Mouse (Mus musculus): ENCODE data around the gene Nedd9. TPM values are rescaled to one million over a fixed set of nuclear protein-coding genes. Genes with fewer than 3 reads are reported as not detected.
A peak's percentile ranks its signal among the peaks of the same experiment; 100 is the strongest.

The Nedd9 gene
- polyA plus RNA-seq, 1 experiment, result 65.6 TPM

DNA sequence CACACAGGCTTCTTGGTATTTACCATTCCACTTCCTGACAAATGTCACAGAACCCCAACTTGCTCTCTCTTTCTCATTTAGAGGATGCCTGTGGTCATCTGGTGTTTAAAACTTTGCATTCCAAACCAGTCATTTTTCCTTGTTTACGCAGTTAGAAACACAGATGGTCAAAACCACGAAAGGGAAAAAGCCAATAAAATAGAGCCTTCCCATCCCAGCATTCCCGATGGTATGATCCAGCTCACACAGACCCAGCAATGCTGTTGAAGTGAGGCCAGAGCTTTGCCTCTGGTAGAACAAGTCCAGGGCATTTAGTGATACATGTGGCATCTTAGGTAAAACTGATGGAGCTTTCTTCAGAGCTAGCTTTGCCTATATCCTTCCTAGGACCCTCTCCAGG, 165.7 kb downstream of the Nedd9 start:
- Histone ChIP-seq H3K27ac (ENCODE audit: insufficient read depth, low read length) (peak overlapping the region; percentile 82), H3K4me1 (ENCODE audit: control insufficient read depth, insufficient read depth, low read length) (peaks cover 8% of the 10 kb centered on the region), H3K4me3 (ENCODE audit: insufficient read depth, low read length) (no peak overlapping the region)
- 0 out of 2 replicates have a peak, but pooled peaks have one; percentile 20 for TF ChIP-seq POLR2A (IDR thresholded peaks at IDR 0.05; ENCODE audit: low read depth, low read length)
- no peak for TF ChIP-seq CTCF (IDR thresholded peaks at IDR 0.05; ENCODE audit: borderline replicate concordance, insufficient read depth, low read length)

DNA sequence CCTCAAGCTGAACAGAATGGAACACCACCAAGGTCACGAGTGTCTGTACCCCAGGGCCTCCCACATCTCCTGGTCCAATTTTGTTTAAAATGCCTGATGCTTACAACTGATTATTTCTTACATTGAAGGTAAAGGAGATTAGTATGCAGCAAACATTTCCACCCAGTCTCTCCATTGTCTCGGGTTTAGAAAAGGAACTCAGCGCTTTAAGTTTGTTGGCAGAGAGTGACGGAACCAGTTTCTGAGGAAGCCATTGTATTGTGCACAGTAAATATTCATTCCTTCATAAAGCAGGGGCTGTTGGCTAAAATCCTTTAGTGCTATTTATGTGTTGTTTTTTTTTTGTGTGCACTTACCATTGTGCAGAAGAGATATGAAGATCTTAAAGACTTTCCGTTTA, 166.4 kb downstream of the Nedd9 start:
- TF ChIP-seq CTCF (IDR thresholded peaks at IDR 0.05; ENCODE audit: borderline replicate concordance, insufficient read depth, low read length) (no peak), POLR2A (IDR thresholded peaks at IDR 0.05; ENCODE audit: low read depth, low read length) (no peak)
- peak overlapping the region; percentile 38 for H3K27ac ChIP-seq (ENCODE audit: insufficient read depth, low read length)
- H3K4me1 ChIP-seq (ENCODE audit: control insufficient read depth, insufficient read depth, low read length), result peaks cover 8% of the 10 kb centered on the region
- H3K4me3 ChIP-seq (ENCODE audit: insufficient read depth, low read length), result no peak overlapping the region

DNA sequence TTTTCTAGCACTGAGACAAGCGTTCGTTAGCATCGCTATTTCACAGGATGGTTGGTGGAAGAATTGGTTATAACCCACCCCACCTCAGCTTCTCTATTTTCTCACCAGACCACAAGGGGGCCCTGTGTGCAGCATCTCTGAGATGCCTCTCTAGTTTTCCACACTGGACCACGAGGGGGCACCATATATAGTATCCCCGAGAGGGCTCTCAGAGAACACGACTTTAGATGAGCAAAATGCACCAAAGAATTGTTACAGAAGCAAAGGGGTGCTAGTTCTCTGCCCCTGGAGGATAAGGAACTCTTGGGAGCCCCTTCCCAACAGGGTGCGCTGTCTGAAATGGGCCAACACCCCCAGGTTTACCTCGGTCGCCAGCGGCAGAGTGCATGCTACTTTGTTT, 184.4 kb downstream of the Nedd9 start:
- no peak overlapping the region for H3K4me3 ChIP-seq (ENCODE audit: insufficient read depth, low read length)
- H3K27ac ChIP-seq (ENCODE audit: insufficient read depth, low read length), result no peak overlapping the region
- no peaks in the 10 kb centered on the region for H3K4me1 ChIP-seq (ENCODE audit: control insufficient read depth, insufficient read depth, low read length)
- TF ChIP-seq POLR2A (IDR thresholded peaks at IDR 0.05; ENCODE audit: low read depth, low read length) (no peak), CTCF (IDR thresholded peaks at IDR 0.05; ENCODE audit: borderline replicate concordance, insufficient read depth, low read length) (no peak)

DNA sequence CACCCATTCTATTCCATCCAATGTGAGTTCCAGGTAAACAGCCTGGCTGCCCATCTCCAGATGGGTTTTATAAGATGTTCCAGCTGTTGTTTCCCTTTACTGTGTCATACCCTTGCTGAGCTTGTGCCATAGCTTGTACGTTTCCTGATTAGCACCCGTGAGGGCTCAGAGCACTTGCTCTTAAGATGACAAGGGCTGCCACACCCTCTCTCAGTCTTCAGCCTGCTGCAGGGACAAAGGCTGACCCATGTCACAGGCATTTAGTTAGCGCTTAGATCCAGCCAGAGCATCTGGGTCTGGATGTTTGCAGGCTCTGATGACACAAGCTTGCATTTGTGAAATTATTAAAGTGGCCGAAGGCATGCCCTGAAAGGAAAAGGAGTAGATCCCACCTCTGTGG, 187.1 kb downstream of the Nedd9 start:
- TF ChIP-seq POLR2A (IDR thresholded peaks at IDR 0.05; ENCODE audit: low read depth, low read length) (no peak), CTCF (IDR thresholded peaks at IDR 0.05; ENCODE audit: borderline replicate concordance, insufficient read depth, low read length) (no peak)
- Histone ChIP-seq H3K4me3 (ENCODE audit: insufficient read depth, low read length) (no peak overlapping the region), H3K4me1 (ENCODE audit: control insufficient read depth, insufficient read depth, low read length) (no peaks in the 10 kb centered on the region), H3K27ac (ENCODE audit: insufficient read depth, low read length) (no peak overlapping the region)

DNA sequence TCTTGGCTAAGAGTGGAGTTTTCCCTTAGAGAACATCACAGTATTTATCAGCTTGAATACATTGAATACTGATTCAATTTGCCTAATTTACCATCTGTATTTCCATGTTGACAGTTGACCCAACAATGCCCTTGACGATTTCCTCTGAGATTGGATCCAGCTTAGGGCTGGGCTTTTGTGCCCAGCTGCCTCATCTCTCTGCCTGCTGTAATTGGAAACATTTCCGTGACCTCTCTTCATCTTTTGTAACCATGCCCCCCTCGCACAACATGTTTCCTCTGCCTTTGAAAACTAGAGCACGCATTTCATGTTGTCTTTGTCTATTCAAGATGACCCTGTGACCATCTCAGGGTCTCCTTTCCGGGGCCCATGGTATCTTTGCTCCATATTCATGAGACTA, 188.2 kb downstream of the Nedd9 start:
- Histone ChIP-seq H3K4me3 (ENCODE audit: insufficient read depth, low read length) (no peak overlapping the region), H3K4me1 (ENCODE audit: control insufficient read depth, insufficient read depth, low read length) (no peaks in the 10 kb centered on the region), H3K27ac (ENCODE audit: insufficient read depth, low read length) (no peak overlapping the region)
- TF ChIP-seq CTCF (IDR thresholded peaks at IDR 0.05; ENCODE audit: borderline replicate concordance, insufficient read depth, low read length), result no peak
- TF ChIP-seq POLR2A (IDR thresholded peaks at IDR 0.05; ENCODE audit: low read depth, low read length), result no peak

DNA sequence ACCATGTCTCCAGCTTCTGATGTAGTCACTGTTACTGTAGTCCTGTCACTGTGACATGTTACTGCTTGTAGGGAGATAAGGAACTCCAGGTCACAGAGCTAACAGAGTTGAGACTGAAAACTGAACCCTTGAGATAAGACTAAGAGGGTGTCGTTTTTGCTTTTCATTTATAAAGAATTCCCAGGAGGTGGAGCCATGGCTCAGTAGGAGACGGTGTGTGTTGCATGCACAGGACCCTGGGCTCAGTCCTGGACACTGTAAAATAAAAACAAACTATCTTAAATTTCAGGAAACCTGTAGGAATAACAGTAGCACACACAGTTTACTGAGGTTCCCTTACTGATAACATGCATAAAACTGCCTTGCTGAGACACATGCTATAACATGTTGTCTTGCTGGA, 188.6 kb downstream of the Nedd9 start:
- no peak overlapping the region for H3K4me3 ChIP-seq (ENCODE audit: insufficient read depth, low read length)
- TF ChIP-seq CTCF (IDR thresholded peaks at IDR 0.05; ENCODE audit: borderline replicate concordance, insufficient read depth, low read length), result no peak
- TF ChIP-seq POLR2A (IDR thresholded peaks at IDR 0.05; ENCODE audit: low read depth, low read length), result no peak
- no peak overlapping the region for H3K27ac ChIP-seq (ENCODE audit: insufficient read depth, low read length)
- H3K4me1 ChIP-seq (ENCODE audit: control insufficient read depth, insufficient read depth, low read length), result no peaks in the 10 kb centered on the region

DNA sequence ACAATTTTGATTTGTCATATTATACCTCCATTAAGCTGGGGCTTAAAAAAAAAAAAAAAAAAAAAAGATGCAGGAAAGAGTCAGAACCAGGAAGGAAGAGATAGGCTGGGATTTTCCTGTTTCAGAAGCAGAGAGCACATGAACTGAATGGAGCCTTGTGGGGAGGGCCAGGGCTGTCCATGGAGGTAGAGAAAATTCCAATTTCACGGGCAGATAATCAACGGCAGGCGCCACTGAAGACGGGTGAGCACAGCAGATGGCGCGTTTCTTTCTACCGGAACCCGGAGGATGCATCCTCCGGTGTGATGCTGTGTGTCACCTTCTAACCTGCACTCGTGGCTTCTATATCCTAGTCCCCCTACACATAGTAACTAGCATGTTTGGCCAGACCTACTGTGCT, 190.8 kb downstream of the Nedd9 start:
- Histone ChIP-seq H3K4me1 (ENCODE audit: control insufficient read depth, insufficient read depth, low read length) (no peaks in the 10 kb centered on the region), H3K27ac (ENCODE audit: insufficient read depth, low read length) (no peak overlapping the region), H3K4me3 (ENCODE audit: insufficient read depth, low read length) (no peak overlapping the region)
- no peak for TF ChIP-seq CTCF (IDR thresholded peaks at IDR 0.05; ENCODE audit: borderline replicate concordance, insufficient read depth, low read length)
- TF ChIP-seq POLR2A (IDR thresholded peaks at IDR 0.05; ENCODE audit: low read depth, low read length), result no peak

DNA sequence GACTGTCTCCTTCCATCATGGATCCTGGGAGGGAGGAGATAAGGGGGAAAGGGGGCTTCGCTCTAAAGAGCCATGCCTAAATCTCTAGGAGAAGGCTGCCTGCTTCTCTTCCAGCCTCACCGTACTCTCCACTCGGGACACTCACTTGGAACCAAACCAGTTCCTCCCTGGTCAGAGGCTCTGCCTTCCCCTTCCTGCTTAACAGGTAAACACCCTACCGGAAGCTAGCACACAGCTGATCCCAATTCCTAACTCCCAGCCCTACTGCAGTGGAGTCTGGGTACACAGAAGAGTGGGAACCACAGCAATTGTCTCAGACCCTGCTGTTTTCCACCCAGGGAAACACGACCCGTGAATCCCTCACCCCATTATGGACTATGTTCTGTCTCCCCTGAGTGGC, 191.3 kb downstream of the Nedd9 start:
- Histone ChIP-seq H3K4me3 (ENCODE audit: insufficient read depth, low read length) (no peak overlapping the region), H3K4me1 (ENCODE audit: control insufficient read depth, insufficient read depth, low read length) (no peaks in the 10 kb centered on the region), H3K27ac (ENCODE audit: insufficient read depth, low read length) (no peak overlapping the region)
- TF ChIP-seq POLR2A (IDR thresholded peaks at IDR 0.05; ENCODE audit: low read depth, low read length) (no peak), CTCF (IDR thresholded peaks at IDR 0.05; ENCODE audit: borderline replicate concordance, insufficient read depth, low read length) (no peak)

DNA sequence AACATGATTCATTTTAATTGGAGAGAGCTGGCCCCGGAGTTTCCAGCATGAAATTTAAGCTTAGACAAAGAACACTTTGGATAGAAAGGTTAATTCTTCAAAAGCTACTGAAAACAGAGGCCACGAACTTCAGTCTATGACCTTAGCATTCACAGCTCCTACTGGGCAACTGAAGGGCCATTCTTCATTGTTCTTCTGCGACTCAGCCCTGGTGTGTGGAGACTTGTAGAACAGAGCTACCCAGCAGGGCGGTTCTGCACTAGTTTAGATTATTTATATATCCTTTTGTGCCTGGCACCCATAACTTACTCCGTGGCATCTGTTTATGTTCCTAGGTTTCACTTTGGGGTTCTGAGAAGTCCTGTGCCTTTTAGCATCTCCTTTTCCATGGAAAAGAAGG, 193.6 kb downstream of the Nedd9 start:
- H3K4me1 ChIP-seq (ENCODE audit: control insufficient read depth, insufficient read depth, low read length), result no peaks in the 10 kb centered on the region
- no peak overlapping the region for H3K27ac ChIP-seq (ENCODE audit: insufficient read depth, low read length)
- no peak overlapping the region for H3K4me3 ChIP-seq (ENCODE audit: insufficient read depth, low read length)
- no peak for TF ChIP-seq POLR2A (IDR thresholded peaks at IDR 0.05; ENCODE audit: low read depth, low read length)
- no peak for TF ChIP-seq CTCF (IDR thresholded peaks at IDR 0.05; ENCODE audit: borderline replicate concordance, insufficient read depth, low read length)

DNA sequence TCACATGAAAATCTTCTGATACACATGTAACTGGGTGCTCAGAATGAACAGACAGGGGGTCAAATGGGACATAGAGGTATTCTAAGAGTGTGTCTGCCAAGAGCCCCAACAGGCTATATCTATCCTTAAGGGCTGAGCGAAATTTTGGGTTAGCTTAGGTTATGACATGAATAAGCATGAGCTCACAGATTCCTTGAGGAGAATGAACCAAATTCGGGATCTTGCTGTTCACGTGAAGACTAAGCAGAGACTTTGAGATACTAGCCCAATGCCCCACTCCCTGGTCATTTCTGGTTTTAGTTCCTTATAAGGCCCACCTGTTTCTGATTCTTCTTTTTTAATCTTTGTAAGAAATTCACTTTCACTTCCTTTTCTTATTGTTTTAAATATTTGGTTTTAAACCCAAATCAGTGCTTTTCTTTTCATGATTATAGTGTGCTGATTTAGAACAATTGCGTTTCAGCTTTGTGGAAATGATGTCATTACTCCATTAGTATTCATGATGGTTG, 195.6 kb downstream of the Nedd9 start:
- TF ChIP-seq POLR2A (IDR thresholded peaks at IDR 0.05; ENCODE audit: low read depth, low read length), result no peak
- no peak for TF ChIP-seq CTCF (IDR thresholded peaks at IDR 0.05; ENCODE audit: borderline replicate concordance, insufficient read depth, low read length)

DNA sequence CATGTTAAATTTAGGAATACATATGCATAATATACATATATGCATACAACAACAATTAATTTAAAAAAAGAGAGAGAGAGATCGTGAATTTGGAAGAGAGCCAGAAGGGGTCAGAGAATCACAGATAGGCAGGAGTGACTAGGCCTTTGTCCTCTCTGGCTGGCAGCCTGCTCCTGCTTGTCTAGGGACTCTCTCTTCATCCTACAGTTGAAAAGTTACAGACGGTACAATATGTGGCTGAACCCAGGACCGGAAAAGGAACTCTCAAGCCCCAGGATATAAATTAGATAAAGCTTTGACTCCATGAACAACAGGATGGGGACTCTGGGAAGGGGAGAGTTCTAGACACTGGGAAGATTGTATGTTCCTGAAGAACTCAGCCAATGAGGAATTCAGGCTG, 200.9 kb downstream of the Nedd9 start:
- no peaks in the 10 kb centered on the region for H3K4me1 ChIP-seq (ENCODE audit: control insufficient read depth, insufficient read depth, low read length)
- H3K27ac ChIP-seq (ENCODE audit: insufficient read depth, low read length), result no peak overlapping the region
- H3K4me3 ChIP-seq (ENCODE audit: insufficient read depth, low read length), result no peak overlapping the region
- TF ChIP-seq CTCF (IDR thresholded peaks at IDR 0.05; ENCODE audit: borderline replicate concordance, insufficient read depth, low read length), result no peak
- no peak for TF ChIP-seq POLR2A (IDR thresholded peaks at IDR 0.05; ENCODE audit: low read depth, low read length)

More for the DNA sequence above, 195.6 kb downstream of the Nedd9 start:
- Histone ChIP-seq H3K4me3 (ENCODE audit: insufficient read depth, low read length) (no peak overlapping the region), H3K27ac (ENCODE audit: insufficient read depth, low read length) (no peak overlapping the region), H3K4me1 (ENCODE audit: control insufficient read depth, insufficient read depth, low read length) (no peaks in the 10 kb centered on the region)
